Comparison of ENCODE assay signal across 15 mouse cellular contexts in the genomic region with DNA sequence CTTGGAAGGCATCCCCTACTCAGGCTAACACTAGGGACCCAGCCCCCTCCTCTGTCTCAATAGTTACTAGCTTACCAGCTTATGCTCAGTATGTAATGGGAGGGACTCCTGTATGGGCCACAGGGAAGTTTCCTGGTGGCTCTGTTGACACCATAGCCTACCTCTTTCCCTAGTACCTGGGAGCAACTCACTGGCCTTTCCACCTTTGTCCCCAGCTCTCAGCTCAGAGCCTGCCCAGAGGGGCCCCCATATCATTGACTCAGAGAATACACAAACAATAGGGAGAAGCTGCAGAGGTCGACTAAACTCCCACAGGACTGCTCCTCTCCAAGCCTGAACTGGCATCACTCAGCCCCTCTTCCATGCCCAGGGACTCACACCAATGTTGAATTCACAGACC.
"Had no signal": no experiment of that assay in that cellular context is flagged by ENCODE, and none has a peak within 500 bp of the region (broad histone marks: within the 10 kb centered on the region; RNA-seq: fewer than 3 reads in every experiment).

No protein-coding gene starts in this region.

- ATAC-seq: lung, postnatal 0 days; midbrain, embryonic 13.5 days; midbrain, embryonic 15.5 days had no signal

- H3K27ac ChIP-seq: lung, embryonic 15.5 days; macrophage; midbrain, embryonic 13.5 days; midbrain, embryonic 15.5 days; neural tube, embryonic 12.5 days had no signal

- H3K27me3 ChIP-seq: midbrain, embryonic 13.5 days had no signal

- H3K9me3 ChIP-seq: lung, embryonic 15.5 days; midbrain, embryonic 13.5 days; midbrain, embryonic 15.5 days; neural tube, embryonic 12.5 days had no signal

- DNase-seq: lung, adult 2 months; lung, postnatal 14 days; lung, postnatal 36 days; right cerebral cortex, postnatal 14 days; thymus, adult 2 months; thymus, postnatal 25 days; thymus, postnatal 4 days had no signal

- H3K36me3 ChIP-seq: lung, embryonic 15.5 days; midbrain, embryonic 13.5 days; midbrain, embryonic 15.5 days; neural tube, embryonic 12.5 days had no signal

- H3K4me3 ChIP-seq: lung, embryonic 15.5 days; megakaryocyte, embryonic 14.5 days; midbrain, embryonic 13.5 days; midbrain, embryonic 15.5 days; neural tube, embryonic 12.5 days had no signal

- H3K4me1 ChIP-seq: lung, embryonic 15.5 days; midbrain, embryonic 13.5 days; midbrain, embryonic 15.5 days; neural tube, embryonic 12.5 days had no signal

- H3K4me2 ChIP-seq: lung, embryonic 15.5 days; midbrain, embryonic 11.5 days; midbrain, embryonic 13.5 days; midbrain, embryonic 15.5 days; neural tube, embryonic 12.5 days had no signal

- H3K9ac ChIP-seq: lung, embryonic 15.5 days; midbrain, embryonic 13.5 days; midbrain, embryonic 15.5 days; neural tube, embryonic 12.5 days had no signal
